Mouse (Mus musculus): ENCODE measurements around the gene 1700088E04Rik. TPM values are rescaled to one million over a fixed set of nuclear protein-coding genes. Genes with fewer than 3 reads are reported as not detected.

Gene 1700088E04Rik
- total RNA-seq, 1 experiment: 2.6 TPM

GRCm38 (mm10) chr15:79099456-79099855, 41.6 kb downstream of the 1700088E04Rik start:
- Histone ChIP-seq H3K9ac (ENCODE audit: insufficient read depth, low read depth, low read length, poor library complexity, severe bottlenecking) (no peak overlapping the region), H3K36me3 (ENCODE audit: control insufficient read depth, insufficient read depth, low read length, poor library complexity, severe bottlenecking) (peaks cover 14% of the 10 kb centered on the region), H3K4me3 (ENCODE audit: insufficient read depth in 1 of 2, low read depth in 1 of 2, low read length in 2 of 2, poor library complexity in 1 of 2, severe bottlenecking in 1 of 2) (no peak overlapping the region), H3K4me1 (ENCODE audit: control insufficient read depth in 2 of 2, insufficient read depth in 2 of 2, low read length in 2 of 2, poor library complexity in 1 of 2) (peaks cover 0 to 10% of the 10 kb centered on the region in 2 experiments; a peak in 2 of 4 replicates), H3K9me3 (ENCODE audit: control insufficient read depth, insufficient read depth, low read depth, low read length) (no peaks in the 10 kb centered on the region), H3K27ac (ENCODE audit: insufficient read depth, low read depth, low read length, poor library complexity, severe bottlenecking) (no peak overlapping the region)
- in situ Hi-C loops (cut with MboI; ENCODE audit: low sequenced_read_pairs in 2 of 2, unreplicated experiment in 2 of 2): no loop called here
- TF ChIP-seq ZC3H11A (IDR thresholded peaks at IDR 0.05; ENCODE audit: borderline replicate concordance, low read depth, low read length): no peak
- no peak for TF ChIP-seq ZNF384 (IDR thresholded peaks at IDR 0.05; ENCODE audit: low read depth, low read length)
- no peak for TF ChIP-seq HCFC1 (IDR thresholded peaks at IDR 0.05; ENCODE audit: borderline replicate concordance, insufficient read depth, low read length)
- no peak for TF ChIP-seq MAFK (IDR thresholded peaks at IDR 0.05; ENCODE audit: insufficient read depth, low read depth, low read length)
- no peak for TF ChIP-seq CHD2 (IDR thresholded peaks at IDR 0.05; ENCODE audit: low read depth, low read length)
- no peak for DNase-seq (ENCODE audit: low read depth, low spot score)

- no peak overlapping the region for H3K27ac ChIP-seq (ENCODE audit: insufficient read depth, low read depth, low read length, poor library complexity, severe bottlenecking)
- no peak overlapping the region for H3K4me3 ChIP-seq (ENCODE audit: insufficient read depth in 1 of 2, low read depth in 1 of 2, low read length in 2 of 2, poor library complexity in 1 of 2, severe bottlenecking in 1 of 2)
- H3K9ac ChIP-seq (ENCODE audit: insufficient read depth, low read depth, low read length, poor library complexity, severe bottlenecking): no peak overlapping the region
- no peak for DNase-seq (ENCODE audit: low read depth, low spot score)
- no peaks in the 10 kb centered on the region for H3K9me3 ChIP-seq (ENCODE audit: control insufficient read depth, insufficient read depth, low read depth, low read length)
- in situ Hi-C loops (cut with MboI; ENCODE audit: low sequenced_read_pairs in 2 of 2, unreplicated experiment in 2 of 2): no loop called here
- H3K36me3 ChIP-seq (ENCODE audit: control insufficient read depth, insufficient read depth, low read length, poor library complexity, severe bottlenecking): peaks cover 20% of the 10 kb centered on the region
- peaks cover 0 to 10% of the 10 kb centered on the region in 2 experiments; a peak in 2 of 4 replicates for H3K4me1 ChIP-seq (ENCODE audit: control insufficient read depth in 2 of 2, insufficient read depth in 2 of 2, low read length in 2 of 2, poor library complexity in 1 of 2)
- TF ChIP-seq ZC3H11A (IDR thresholded peaks at IDR 0.05; ENCODE audit: borderline replicate concordance, low read depth, low read length) (no peak), HCFC1 (IDR thresholded peaks at IDR 0.05; ENCODE audit: borderline replicate concordance, insufficient read depth, low read length) (no peak), ZNF384 (IDR thresholded peaks at IDR 0.05; ENCODE audit: low read depth, low read length) (no peak), CHD2 (IDR thresholded peaks at IDR 0.05; ENCODE audit: low read depth, low read length) (no peak), MAFK (IDR thresholded peaks at IDR 0.05; ENCODE audit: insufficient read depth, low read depth, low read length) (no peak)
Observed at GRCm38 (mm10) chr15:79098868-79099267, 42.2 kb downstream of the 1700088E04Rik start.

- TF ChIP-seq ZC3H11A (IDR thresholded peaks at IDR 0.05; ENCODE audit: borderline replicate concordance, low read depth, low read length) (no peak), HCFC1 (IDR thresholded peaks at IDR 0.05; ENCODE audit: borderline replicate concordance, insufficient read depth, low read length) (no peak), MAFK (IDR thresholded peaks at IDR 0.05; ENCODE audit: insufficient read depth, low read depth, low read length) (no peak), ZNF384 (IDR thresholded peaks at IDR 0.05; ENCODE audit: low read depth, low read length) (no peak), CHD2 (IDR thresholded peaks at IDR 0.05; ENCODE audit: low read depth, low read length) (no peak)
- in situ Hi-C loops (cut with MboI; ENCODE audit: low sequenced_read_pairs in 2 of 2, unreplicated experiment in 2 of 2): no loop called here
- Histone ChIP-seq H3K4me3 (ENCODE audit: insufficient read depth in 1 of 2, low read depth in 1 of 2, low read length in 2 of 2, poor library complexity in 1 of 2, severe bottlenecking in 1 of 2) (no peak overlapping the region), H3K27ac (ENCODE audit: insufficient read depth, low read depth, low read length, poor library complexity, severe bottlenecking) (no peak overlapping the region), H3K9me3 (ENCODE audit: control insufficient read depth, insufficient read depth, low read depth, low read length) (no peaks in the 10 kb centered on the region), H3K9ac (ENCODE audit: insufficient read depth, low read depth, low read length, poor library complexity, severe bottlenecking) (no peak overlapping the region), H3K4me1 (ENCODE audit: control insufficient read depth in 2 of 2, insufficient read depth in 2 of 2, low read length in 2 of 2, poor library complexity in 1 of 2) (peaks cover 0 to 10% of the 10 kb centered on the region in 2 experiments; a peak in 2 of 4 replicates), H3K36me3 (ENCODE audit: control insufficient read depth, insufficient read depth, low read length, poor library complexity, severe bottlenecking) (peaks cover 26% of the 10 kb centered on the region)
- no peak for DNase-seq (ENCODE audit: low read depth, low spot score)
Observed at GRCm38 (mm10) chr15:79098220-79098619, 42.8 kb downstream of the 1700088E04Rik start.

GRCm38 (mm10) chr15:79097611-79098025, 43.4 kb downstream of the 1700088E04Rik start:
- TF ChIP-seq ZNF384 (IDR thresholded peaks at IDR 0.05; ENCODE audit: low read depth, low read length) (no peak), MAFK (IDR thresholded peaks at IDR 0.05; ENCODE audit: insufficient read depth, low read depth, low read length) (no peak)
- Histone ChIP-seq H3K9me3 (ENCODE audit: control insufficient read depth, insufficient read depth, low read depth, low read length) (no peaks in the 10 kb centered on the region), H3K4me1 (ENCODE audit: control insufficient read depth in 2 of 2, insufficient read depth in 2 of 2, low read length in 2 of 2, poor library complexity in 1 of 2) (peaks cover 0 to 10% of the 10 kb centered on the region in 2 experiments; a peak in 2 of 4 replicates), H3K4me3 (ENCODE audit: insufficient read depth in 1 of 2, low read depth in 1 of 2, low read length in 2 of 2, poor library complexity in 1 of 2, severe bottlenecking in 1 of 2) (no peak overlapping the region), H3K9ac (ENCODE audit: insufficient read depth, low read depth, low read length, poor library complexity, severe bottlenecking) (no peak overlapping the region), H3K27ac (ENCODE audit: insufficient read depth, low read depth, low read length, poor library complexity, severe bottlenecking) (no peak overlapping the region), H3K36me3 (ENCODE audit: control insufficient read depth, insufficient read depth, low read length, poor library complexity, severe bottlenecking) (peaks cover 28% of the 10 kb centered on the region)
- DNase-seq (ENCODE audit: low read depth, low spot score): no peak
- in situ Hi-C loops (cut with MboI; ENCODE audit: low sequenced_read_pairs in 2 of 2, unreplicated experiment in 2 of 2): no loop called here

DNA sequence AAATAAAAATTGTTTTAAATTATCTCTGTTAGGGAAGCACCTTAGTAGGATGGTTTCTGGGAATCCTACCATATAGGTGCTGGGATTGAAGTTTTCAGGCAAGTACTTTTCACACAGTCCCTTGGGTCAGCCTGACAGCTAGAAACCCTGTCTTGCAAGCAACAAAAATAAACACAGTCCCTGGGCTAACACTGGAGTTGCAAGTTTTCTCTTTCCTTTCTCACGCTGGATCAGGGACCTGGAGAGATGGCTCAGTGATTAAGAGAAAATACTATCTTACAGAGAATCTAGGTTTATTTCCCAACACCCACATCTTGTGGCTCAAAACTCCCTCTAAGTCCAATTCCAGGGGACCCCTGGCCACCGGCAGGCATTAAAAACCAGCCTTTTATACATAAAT, 43.9 kb downstream of the 1700088E04Rik start:
- TF ChIP-seq ZC3H11A (IDR thresholded peaks at IDR 0.05; ENCODE audit: borderline replicate concordance, low read depth, low read length) (no peak), CHD2 (IDR thresholded peaks at IDR 0.05; ENCODE audit: low read depth, low read length) (no peak), HCFC1 (IDR thresholded peaks at IDR 0.05; ENCODE audit: borderline replicate concordance, insufficient read depth, low read length) (no peak)
- in situ Hi-C loops (cut with MboI; ENCODE audit: low sequenced_read_pairs in 2 of 2, unreplicated experiment in 2 of 2): no loop called here
- no peak overlapping the region for H3K4me3 ChIP-seq (ENCODE audit: insufficient read depth in 1 of 2, low read depth in 1 of 2, low read length in 2 of 2, poor library complexity in 1 of 2, severe bottlenecking in 1 of 2)
- no peak overlapping the region for H3K27ac ChIP-seq (ENCODE audit: insufficient read depth, low read depth, low read length, poor library complexity, severe bottlenecking)
- no peak overlapping the region for H3K9ac ChIP-seq (ENCODE audit: insufficient read depth, low read depth, low read length, poor library complexity, severe bottlenecking)
- H3K36me3 ChIP-seq (ENCODE audit: control insufficient read depth, insufficient read depth, low read length, poor library complexity, severe bottlenecking): peaks cover 33% of the 10 kb centered on the region
- no peak for DNase-seq (ENCODE audit: low read depth, low spot score)
- no peaks in the 10 kb centered on the region for H3K9me3 ChIP-seq (ENCODE audit: control insufficient read depth, insufficient read depth, low read depth, low read length)
- H3K4me1 ChIP-seq (ENCODE audit: control insufficient read depth in 2 of 2, insufficient read depth in 2 of 2, low read length in 2 of 2, poor library complexity in 1 of 2): peaks cover 0 to 10% of the 10 kb centered on the region in 2 experiments; a peak in 2 of 4 replicates

Measured in ES-E14 (cell line).